Mouse (Mus musculus) kidney, adult 2 months (tissue): ENCODE data around the gene Gria1.

ENCODE experiments used
- CTCF ChIP-seq: fragments of 200-500 bp; conservative IDR thresholded peaks from 2 replicates; pipeline ENCODE4 v1.5.1; 2011; ENCODE audit warnings: low read depth, mild to moderate bottlenecking, control low read depth, low read length, moderate library complexity, mixed read lengths; ENCODE audit not compliant: insufficient read depth, insufficient read length
- POLR2A ChIP-seq: fragments of 200-500 bp; IDR thresholded peaks from one replicate; pipeline ENCODE4 v1.6.1; 2011; ENCODE audit warnings: low read depth, low read length, control low read depth

DNA sequence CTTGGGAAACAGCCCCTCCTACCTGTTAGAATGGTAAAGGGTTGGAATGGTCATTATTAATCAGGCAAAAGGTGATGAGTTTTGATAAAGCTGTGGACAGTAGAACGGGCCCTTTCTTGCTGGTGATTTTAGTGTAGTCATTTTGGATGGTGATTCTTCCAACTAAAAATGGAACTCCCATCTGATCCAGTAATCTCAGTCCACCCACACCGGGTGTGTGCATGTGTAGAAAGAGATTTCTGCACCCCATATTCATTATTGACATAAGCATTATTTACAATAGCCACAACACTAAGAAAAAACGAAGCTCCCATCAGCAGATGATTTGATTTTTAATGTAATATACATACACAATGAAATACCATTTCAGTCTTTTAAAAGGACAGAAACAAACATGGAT, 30.9 kb downstream of the Gria1 start:
- no peak for TF ChIP-seq CTCF
- TF ChIP-seq POLR2A = no peak
